Mouse (Mus musculus): ENCODE data around the gene Fgfr2. TPM values are rescaled to one million over a fixed set of nuclear protein-coding genes. Genes with fewer than 3 reads are reported as not detected.
A peak's percentile ranks its signal among the peaks of the same experiment; 100 is the strongest.

Fgfr2 gene
- polyA plus RNA-seq, 1 experiment from 2014 or later: 121 TPM

DNA sequence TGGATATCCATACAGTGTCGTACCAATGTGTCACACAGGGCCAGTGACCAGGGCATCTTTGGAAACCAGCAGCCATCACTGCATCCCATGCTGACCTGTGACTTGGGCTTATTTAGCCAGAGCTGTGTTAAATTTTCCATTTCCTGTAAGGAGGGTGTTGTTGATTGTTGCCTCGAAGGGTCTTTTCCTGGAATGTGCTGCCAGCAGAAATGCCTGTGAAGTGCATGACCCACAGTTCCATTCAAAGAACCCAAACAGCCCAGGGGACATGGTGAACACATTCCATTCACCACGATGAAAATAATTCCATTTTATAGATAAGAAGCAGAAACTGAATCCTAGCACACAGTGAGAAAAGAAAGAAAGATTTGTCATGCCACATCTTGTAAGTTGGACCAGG lies 764.9 kb downstream of the Fgfr2 start:
- ATAC-seq (ENCODE audit: insufficient number of reproducible peaks, insufficient read depth, low FRiP score, low TSS enrichment): no peak
- WGBS: 20% methylated on average over 3 of the region's 3 CpGs
- 0 out of 2 replicates have a peak, but pooled peaks cover 5% of the 10 kb centered on the region for H3K27me3 ChIP-seq
- H3K4me1 ChIP-seq: peaks cover 31% of the 10 kb centered on the region
- H3K4me3 ChIP-seq: no peak overlapping the region
- H3K36me3 ChIP-seq: no peaks in the 10 kb centered on the region
- H3K9me3 ChIP-seq: no peaks in the 10 kb centered on the region
- H3K9ac ChIP-seq: no peak overlapping the region
- H3K27ac ChIP-seq: no peak overlapping the region
- no peak overlapping the region for H3K4me2 ChIP-seq (replicated peaks)

GRCm38 (mm10) chr7:132357841-132358237 lies 765.3 kb downstream of the Fgfr2 start:
- Histone ChIP-seq H3K36me3 (no peaks in the 10 kb centered on the region), H3K4me1 (peaks cover 31% of the 10 kb centered on the region), H3K9ac (no peak overlapping the region), H3K4me2 (replicated peaks) (no peak overlapping the region), H3K27ac (no peak overlapping the region), H3K27me3 (0 out of 2 replicates have a peak, but pooled peaks cover 5% of the 10 kb centered on the region), H3K9me3 (no peaks in the 10 kb centered on the region), H3K4me3 (no peak overlapping the region)
- ATAC-seq (ENCODE audit: insufficient number of reproducible peaks, insufficient read depth, low FRiP score, low TSS enrichment): no peak
- WGBS: 86% methylated on average over 3 of the region's 3 CpGs

- Histone ChIP-seq H3K36me3 (no peaks in the 10 kb centered on the region), H3K4me1 (peaks cover 36% of the 10 kb centered on the region), H3K9ac (no peak overlapping the region), H3K4me3 (no peak overlapping the region), H3K27me3 (0 out of 2 replicates have a peak, but pooled peaks cover 5% of the 10 kb centered on the region), H3K27ac (no peak overlapping the region), H3K4me2 (replicated peaks) (no peak overlapping the region), H3K9me3 (no peaks in the 10 kb centered on the region)
- WGBS: 48% methylated on average over 10 of the region's 10 CpGs
- ATAC-seq (ENCODE audit: insufficient number of reproducible peaks, insufficient read depth, low FRiP score, low TSS enrichment): no peak
Observed at GRCm38 (mm10) chr7:132356881-132357840, 766.0 kb downstream of the Fgfr2 start.

DNA sequence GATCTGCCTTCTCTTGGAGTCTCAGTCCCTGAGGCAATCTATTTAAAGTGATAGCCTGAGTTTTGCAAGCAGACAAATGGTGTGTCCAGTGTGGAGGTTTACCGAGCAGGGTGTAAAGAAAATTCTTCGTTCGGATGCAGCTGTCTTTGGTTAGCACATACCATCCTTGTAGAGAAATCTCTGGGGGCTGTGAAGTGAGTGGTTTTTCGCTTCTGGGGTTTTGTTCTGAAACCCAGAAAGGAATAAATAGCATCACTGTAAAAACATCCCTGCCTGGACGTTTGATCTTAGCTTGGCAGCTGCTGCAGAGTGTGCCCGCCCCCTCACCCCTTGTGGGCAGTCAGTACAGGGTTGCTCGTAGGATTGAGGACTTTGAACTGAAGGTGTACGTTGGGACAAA lies 767.0 kb downstream of the Fgfr2 start:
- Histone ChIP-seq H3K27ac (0 out of 2 replicates have a peak overlapping the region, but pooled peaks have one; percentile 17), H3K27me3 (0 out of 2 replicates have a peak, but pooled peaks cover 5% of the 10 kb centered on the region), H3K36me3 (no peaks in the 10 kb centered on the region), H3K9ac (no peak overlapping the region), H3K9me3 (no peaks in the 10 kb centered on the region), H3K4me3 (no peak overlapping the region), H3K4me1 (peaks cover 37% of the 10 kb centered on the region), H3K4me2 (replicated peaks) (no peak overlapping the region)
- 9% methylated on average over 8 of the region's 8 CpGs for WGBS
- 0 out of 2 replicates have a peak, but pooled peaks have one; percentile 28 for ATAC-seq (ENCODE audit: insufficient number of reproducible peaks, insufficient read depth, low FRiP score, low TSS enrichment)

- ATAC-seq (ENCODE audit: insufficient number of reproducible peaks, insufficient read depth, low FRiP score, low TSS enrichment): no peak
- Histone ChIP-seq H3K4me1 (peaks cover 37% of the 10 kb centered on the region), H3K9ac (no peak overlapping the region), H3K4me2 (replicated peaks) (no peak overlapping the region), H3K36me3 (no peaks in the 10 kb centered on the region), H3K9me3 (no peaks in the 10 kb centered on the region), H3K27ac (0 out of 2 replicates have a peak overlapping the region, but pooled peaks have one; percentile 17), H3K4me3 (no peak overlapping the region), H3K27me3 (0 out of 2 replicates have a peak, but pooled peaks cover 5% of the 10 kb centered on the region)
- WGBS: 60% methylated on average over 6 of the region's 6 CpGs
Observed at GRCm38 (mm10) chr7:132355767-132356166, 767.4 kb downstream of the Fgfr2 start.

GRCm38 (mm10) chr7:132349075-132349572 lies 774.0 kb downstream of the Fgfr2 start:
- Histone ChIP-seq H3K27ac (no peak overlapping the region), H3K4me2 (replicated peaks) (no peak overlapping the region), H3K9ac (no peak overlapping the region), H3K4me1 (peaks cover 8% of the 10 kb centered on the region; the same call in 1 of the 2 replicates), H3K36me3 (no peaks in the 10 kb centered on the region), H3K9me3 (no peaks in the 10 kb centered on the region), H3K4me3 (no peak overlapping the region), H3K27me3 (no peaks in the 10 kb centered on the region)
- WGBS: 69% methylated on average over 6 of the region's 6 CpGs
- no peak for ATAC-seq (ENCODE audit: insufficient number of reproducible peaks, insufficient read depth, low FRiP score, low TSS enrichment)

- no peak overlapping the region for H3K27ac ChIP-seq
- no peaks in the 10 kb centered on the region for H3K9me3 ChIP-seq
- no peak overlapping the region for H3K4me3 ChIP-seq
- H3K9ac ChIP-seq: no peak overlapping the region
- H3K4me2 ChIP-seq (replicated peaks): no peak overlapping the region
- no peaks in the 10 kb centered on the region for H3K27me3 ChIP-seq
- no peak for ATAC-seq (ENCODE audit: insufficient number of reproducible peaks, insufficient read depth, low FRiP score, low TSS enrichment)
- no peaks in the 10 kb centered on the region for H3K36me3 ChIP-seq
- peaks cover 6% of the 10 kb centered on the region; the same call in 1 of the 2 replicates for H3K4me1 ChIP-seq
- WGBS: 77% methylated on average over 9 of the region's 9 CpGs
Observed at GRCm38 (mm10) chr7:132347273-132348045, 775.7 kb downstream of the Fgfr2 start.

GRCm38 (mm10) chr7:132345526-132346070 lies 777.6 kb downstream of the Fgfr2 start:
- no peaks in the 10 kb centered on the region for H3K27me3 ChIP-seq
- no peak overlapping the region for H3K4me2 ChIP-seq (replicated peaks)
- H3K4me3 ChIP-seq: no peak overlapping the region
- ATAC-seq (ENCODE audit: insufficient number of reproducible peaks, insufficient read depth, low FRiP score, low TSS enrichment): no peak
- 69% methylated on average over 5 of the region's 5 CpGs for WGBS
- H3K36me3 ChIP-seq: no peaks in the 10 kb centered on the region
- H3K4me1 ChIP-seq: peaks cover 2% of the 10 kb centered on the region; the same call in 1 of the 2 replicates
- no peaks in the 10 kb centered on the region for H3K9me3 ChIP-seq
- H3K27ac ChIP-seq: no peak overlapping the region
- H3K9ac ChIP-seq: no peak overlapping the region

DNA sequence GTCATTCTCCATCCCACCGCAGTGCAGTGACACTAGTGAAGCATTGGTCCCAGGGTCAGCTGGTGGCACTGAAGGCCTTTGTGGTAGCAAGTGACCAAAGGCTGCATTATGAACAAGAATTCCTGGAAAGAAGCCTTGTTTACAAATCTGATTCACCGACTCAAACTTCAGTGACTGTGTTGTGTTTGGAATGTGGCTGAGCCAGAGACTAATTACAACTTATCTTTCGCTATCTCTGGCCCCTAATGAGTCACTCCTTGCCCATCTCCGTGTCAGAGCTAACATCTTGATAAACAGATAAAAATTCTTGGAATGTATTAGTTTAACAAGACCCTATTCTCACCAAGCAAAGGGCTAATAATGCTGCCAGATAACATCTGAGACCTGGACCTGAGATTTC lies 778.5 kb downstream of the Fgfr2 start:
- ATAC-seq (ENCODE audit: insufficient number of reproducible peaks, insufficient read depth, low FRiP score, low TSS enrichment): no peak
- Histone ChIP-seq H3K27ac (no peak overlapping the region), H3K9me3 (no peaks in the 10 kb centered on the region), H3K4me3 (no peak overlapping the region), H3K4me1 (0 out of 2 replicates have a peak, but pooled peaks cover 2% of the 10 kb centered on the region), H3K27me3 (no peaks in the 10 kb centered on the region), H3K4me2 (replicated peaks) (no peak overlapping the region), H3K9ac (no peak overlapping the region), H3K36me3 (no peaks in the 10 kb centered on the region)
- WGBS: 63% methylated on average over 4 of the region's 4 CpGs

- WGBS: 88% methylated on average over 2 of the region's 2 CpGs
- H3K4me3 ChIP-seq: no peak overlapping the region
- no peak overlapping the region for H3K4me2 ChIP-seq (replicated peaks)
- no peak overlapping the region for H3K27ac ChIP-seq
- no peaks in the 10 kb centered on the region for H3K36me3 ChIP-seq
- H3K9me3 ChIP-seq: no peaks in the 10 kb centered on the region
- ATAC-seq (ENCODE audit: insufficient number of reproducible peaks, insufficient read depth, low FRiP score, low TSS enrichment): no peak
- 0 out of 2 replicates have a peak, but pooled peaks cover 2% of the 10 kb centered on the region for H3K4me1 ChIP-seq
- no peak overlapping the region for H3K9ac ChIP-seq
- H3K27me3 ChIP-seq: no peaks in the 10 kb centered on the region
Observed at GRCm38 (mm10) chr7:132343900-132344299, 779.2 kb downstream of the Fgfr2 start.

- no peak for ATAC-seq (ENCODE audit: insufficient number of reproducible peaks, insufficient read depth, low FRiP score, low TSS enrichment)
- no peaks in the 10 kb centered on the region for H3K9me3 ChIP-seq
- no peak overlapping the region for H3K27ac ChIP-seq
- H3K27me3 ChIP-seq: no peaks in the 10 kb centered on the region
- no peaks in the 10 kb centered on the region for H3K36me3 ChIP-seq
- no peak overlapping the region for H3K9ac ChIP-seq
- no peak overlapping the region for H3K4me3 ChIP-seq
- H3K4me2 ChIP-seq (replicated peaks): no peak overlapping the region
- WGBS: 69% methylated on average over 2 of the region's 2 CpGs
- 0 out of 2 replicates have a peak, but pooled peaks cover 2% of the 10 kb centered on the region for H3K4me1 ChIP-seq
Observed at GRCm38 (mm10) chr7:132343146-132343545, 780.0 kb downstream of the Fgfr2 start.

All from embryonic facial prominence, embryonic 12.5 days (tissue).